Mouse (Mus musculus) midbrain, embryonic 11.5 days (tissue): ENCODE data around the gene Stk32c. TPM values are rescaled to one million over a fixed set of nuclear protein-coding genes. Genes with fewer than 3 reads are reported as not detected.

Experiments used
- ATAC-seq: fragments of 200-750 bp; cut with Nextera tagmentation; 2 replicates; pipeline ENCODE4 v1.8.0; 2017; ENCODE audit warnings: moderate TSS enrichment, moderate library complexity; ENCODE audit not compliant: low FRiP score
- DNase-seq: peaks from one replicate; pipeline ENCODE4 v3.0.0; 2015; ENCODE audit warnings: low spot score; ENCODE audit errors: missing footprints
- H3K27ac ChIP-seq: fragments of 300-500 bp; sonication (generic); 2 replicates; pipeline ENCODE4 v1.5.1; 2014; ENCODE audit warnings: low read depth, low read length
- H3K27me3 ChIP-seq: fragments of 300-500 bp; sonication (generic); 2 replicates; pipeline ENCODE4 v1.6.1; 2014; ENCODE audit warnings: mild to moderate bottlenecking, low read length, moderate library complexity, mixed read lengths; ENCODE audit not compliant: control insufficient read depth, insufficient read depth
- H3K36me3 ChIP-seq: fragments of 300-500 bp; sonication (generic); 2 replicates; pipeline ENCODE4 v1.6.1; 2014; ENCODE audit warnings: mild to moderate bottlenecking, low read length, moderate library complexity, mixed read lengths; ENCODE audit not compliant: control insufficient read depth, insufficient read depth
- H3K4me1 ChIP-seq: fragments of 300-500 bp; sonication (generic); 2 replicates; pipeline ENCODE4 v1.6.1; 2014; ENCODE audit warnings: low read length; ENCODE audit not compliant: control insufficient read depth, insufficient read depth
- H3K4me2 ChIP-seq: fragments of 300-500 bp; sonication (generic); 2 replicates; pipeline ENCODE4 v1.6.1; 2014; ENCODE audit warnings: mild to moderate bottlenecking, moderate library complexity
- H3K4me3 ChIP-seq: fragments of 300-500 bp; sonication (generic); 2 replicates; pipeline ENCODE4 v1.5.1; 2014; ENCODE audit warnings: low read depth, low read length
- H3K9ac ChIP-seq: fragments of 300-500 bp; sonication (generic); 2 replicates; pipeline ENCODE4 v1.6.1; 2014; ENCODE audit warnings: low read length
- H3K9me3 ChIP-seq: fragments of 300-500 bp; sonication (generic); 2 replicates; pipeline ENCODE4 v1.6.1; 2016; ENCODE audit warnings: low read length; ENCODE audit not compliant: control insufficient read depth
- WGBS: fragments of 180-500 bp; shearing (Covaris S2); extraction: QIAGEN DNeasy Blood & Tissue Kit; methylation state at CpG from one replicate; pipeline ENCODE4 v1.1.7; 2014; 5-methylcytosine and 5-hydroxymethylcytosine counted together
- polyA plus RNA-seq: library from polyadenylated mRNA; unstranded; fragments of >200 nt; fragmentation: Nextera tagmentation; extraction: Ambion mirVana; gene quantifications from 2 replicates; pipeline ENCODE4 v1.2.1, GENCODE M21; 2014

Stk32c gene
- polyA plus RNA-seq, 1 experiment from 2014 or later = 0.63 TPM

DNA sequence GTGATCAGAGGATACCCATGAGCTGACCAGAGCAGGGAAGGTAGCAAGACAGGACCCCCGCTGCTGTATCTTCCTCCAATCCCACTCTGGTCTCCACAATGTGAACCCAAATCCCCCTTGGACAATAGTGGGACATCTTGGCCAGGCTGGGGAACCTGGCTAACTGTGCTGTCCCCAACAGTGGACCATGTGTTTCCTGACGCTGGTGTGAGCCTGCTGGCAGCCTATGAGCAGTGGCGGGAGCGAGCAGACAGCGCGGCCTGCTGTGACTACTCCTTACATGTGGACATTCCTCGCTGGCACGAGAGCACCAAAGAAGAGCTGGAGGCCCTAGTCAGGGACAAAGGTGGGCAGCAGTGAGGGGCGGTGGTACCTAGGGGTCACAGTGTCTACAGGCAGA lies 121.4 kb downstream of the Stk32c start:
- ATAC-seq (no peak), DNase-seq (no peak)
- Histone ChIP-seq H3K9me3 (no peaks in the 10 kb centered on the region), H3K27me3 (no peaks in the 10 kb centered on the region), H3K4me3 (no peak overlapping the region), H3K36me3 (peaks cover 16% of the 10 kb centered on the region), H3K9ac (no peak overlapping the region), H3K27ac (no peak overlapping the region), H3K4me1 (peaks cover 11% of the 10 kb centered on the region), H3K4me2 (no peak overlapping the region)
- 92% methylated on average over 9 of the region's 9 CpGs for WGBS

DNA sequence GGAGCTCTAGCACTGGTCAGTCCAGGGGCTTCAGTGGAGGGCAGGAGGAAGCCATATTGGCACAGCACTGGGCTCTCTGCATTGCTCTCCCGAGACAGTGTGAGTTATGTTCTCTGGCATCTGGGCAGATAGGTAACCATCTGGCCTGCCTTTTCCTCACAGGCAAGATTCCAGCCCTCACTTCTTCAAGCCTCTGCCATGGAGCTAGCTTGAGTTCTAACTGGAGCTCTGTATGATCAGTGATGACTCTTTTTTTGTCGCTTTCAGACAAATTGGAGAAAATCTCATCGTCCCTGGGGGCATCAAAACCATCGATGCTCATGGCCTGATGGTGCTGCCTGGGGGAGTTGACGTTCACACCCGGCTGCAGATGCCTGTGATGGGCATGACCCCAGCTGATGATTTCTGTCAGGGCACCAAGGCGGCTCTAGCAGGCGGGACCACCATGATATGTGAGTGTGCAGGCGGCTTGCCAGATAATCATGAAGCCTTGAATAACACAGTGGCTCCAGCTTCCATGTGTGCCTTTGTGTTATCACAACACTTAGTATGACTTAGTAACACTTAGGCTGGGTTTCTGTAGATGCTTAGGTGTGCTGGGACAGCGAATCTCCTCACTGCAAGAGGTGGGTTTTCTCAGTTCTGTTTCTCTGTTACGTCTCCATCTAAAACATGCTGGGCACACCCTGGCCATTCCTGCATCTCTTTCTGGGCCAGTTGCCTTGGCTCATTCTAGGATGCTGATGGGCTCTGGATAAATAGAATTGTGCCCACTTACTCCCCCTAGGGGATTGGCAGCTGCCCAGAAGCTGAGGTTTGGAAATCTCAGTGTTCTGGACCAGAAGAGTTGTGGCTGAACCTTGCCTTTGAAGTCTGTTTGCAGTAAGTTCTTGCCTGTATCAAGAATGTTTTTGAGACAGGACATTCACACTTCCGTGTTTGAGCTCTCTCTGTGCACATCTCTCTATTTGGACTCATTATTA lies 122.9 kb downstream of the Stk32c start:
- Histone ChIP-seq H3K9ac (no peak overlapping the region), H3K27me3 (no peaks in the 10 kb centered on the region; the same call in 1 of the 2 replicates), H3K4me1 (peaks cover 11% of the 10 kb centered on the region), H3K36me3 (peaks cover 14% of the 10 kb centered on the region), H3K27ac (no peak overlapping the region), H3K9me3 (no peaks in the 10 kb centered on the region), H3K4me2 (no peak overlapping the region), H3K4me3 (no peak overlapping the region)
- ATAC-seq = no peak
- DNase-seq = no peak
- WGBS = 90% methylated on average over 12 of the region's 12 CpGs

DNA sequence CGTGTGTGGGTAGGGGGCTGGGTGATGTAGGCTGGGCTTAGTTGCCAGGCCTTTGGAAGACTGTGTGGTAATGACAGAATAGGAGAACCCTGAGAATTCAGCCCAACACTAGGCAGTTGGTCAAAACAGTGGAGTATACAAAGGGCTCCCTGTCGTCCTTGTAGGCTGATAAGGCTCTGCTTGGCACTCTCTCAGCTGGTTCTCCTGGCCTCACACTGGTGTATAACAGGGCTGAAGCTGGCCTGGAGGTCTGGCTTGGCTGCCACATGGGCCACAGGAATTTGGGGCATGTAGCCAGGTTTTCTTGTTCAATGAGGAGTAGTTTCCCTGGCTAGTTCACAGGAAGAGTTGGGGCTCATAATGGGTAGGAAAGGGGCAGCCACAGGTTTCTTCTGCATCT lies 125.3 kb downstream of the Stk32c start:
- Histone ChIP-seq H3K27ac (no peak overlapping the region), H3K36me3 (peaks cover 10% of the 10 kb centered on the region), H3K4me3 (peak overlapping the region; percentile 85; the same call in 1 of the 2 replicates), H3K9me3 (no peaks in the 10 kb centered on the region), H3K9ac (no peak overlapping the region), H3K4me2 (peak overlapping the region; percentile 52), H3K4me1 (peaks cover 11% of the 10 kb centered on the region), H3K27me3 (no peaks in the 10 kb centered on the region; the same call in 1 of the 2 replicates)
- ATAC-seq (no peak), DNase-seq (no peak)
- WGBS = 79% methylated on average over 2 of the region's 2 CpGs

DNA sequence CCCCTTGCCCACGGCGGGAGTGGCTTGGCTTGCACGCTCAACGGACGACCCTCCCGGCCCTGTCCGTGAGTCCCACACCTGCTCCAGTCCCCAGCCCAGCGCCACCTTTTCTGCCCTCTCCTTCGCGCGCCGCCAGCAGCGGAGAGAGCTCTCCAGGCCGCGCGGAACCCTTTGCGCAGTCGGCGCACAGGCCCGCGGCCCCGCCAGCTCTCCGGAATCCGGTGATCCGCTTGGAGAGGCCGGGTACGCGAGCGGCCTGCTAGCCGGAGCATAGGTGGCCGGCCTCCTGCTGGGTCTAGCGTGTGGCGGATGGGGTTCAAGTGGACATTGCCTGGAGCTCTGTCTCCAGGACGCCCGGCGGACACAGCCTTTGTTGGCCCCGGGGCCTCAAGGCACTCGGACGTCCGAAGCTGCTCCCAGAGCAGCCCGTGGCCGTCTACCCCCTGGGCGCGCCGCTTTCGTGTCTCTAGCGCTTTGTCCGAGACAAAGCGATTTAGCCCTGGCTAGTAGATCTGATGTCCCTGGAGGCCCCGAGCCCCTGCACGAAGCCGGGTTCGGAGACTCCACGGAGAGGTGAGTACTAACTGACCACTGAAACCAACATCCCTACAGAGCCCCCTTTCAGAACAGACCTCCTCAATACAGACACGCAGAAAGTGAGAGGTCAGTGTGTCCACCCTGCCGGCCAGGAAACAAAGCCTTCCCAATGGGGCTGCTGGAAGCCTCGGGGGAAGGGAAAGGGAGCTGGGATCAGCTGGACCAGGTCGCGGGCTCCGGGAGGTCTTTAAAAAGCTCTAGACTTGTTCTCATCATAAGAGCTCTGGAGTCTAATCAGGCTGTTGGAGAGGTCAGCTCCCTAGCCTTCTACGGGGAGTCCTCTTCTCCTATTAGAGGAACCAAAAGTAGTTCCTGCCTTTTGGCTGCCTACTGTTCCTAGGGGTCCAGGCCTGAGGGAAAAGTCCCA lies 126.6 kb downstream of the Stk32c start:
- H3K4me3 ChIP-seq = peak overlapping the region; percentile 85
- H3K27ac ChIP-seq = peak overlapping the region; percentile 62
- H3K4me2 ChIP-seq = peak overlapping the region; percentile 52
- H3K9ac ChIP-seq = peak overlapping the region; percentile 97
- no peaks in the 10 kb centered on the region for H3K9me3 ChIP-seq
- H3K27me3 ChIP-seq = no peaks in the 10 kb centered on the region; the same call in 1 of the 2 replicates
- H3K4me1 ChIP-seq = peaks cover 11% of the 10 kb centered on the region
- peaks cover 7% of the 10 kb centered on the region for H3K36me3 ChIP-seq
- DNase-seq (peak; percentile 95), ATAC-seq (peak; percentile 78)
- 2% methylated on average over 58 of the region's 61 CpGs for WGBS

DNA sequence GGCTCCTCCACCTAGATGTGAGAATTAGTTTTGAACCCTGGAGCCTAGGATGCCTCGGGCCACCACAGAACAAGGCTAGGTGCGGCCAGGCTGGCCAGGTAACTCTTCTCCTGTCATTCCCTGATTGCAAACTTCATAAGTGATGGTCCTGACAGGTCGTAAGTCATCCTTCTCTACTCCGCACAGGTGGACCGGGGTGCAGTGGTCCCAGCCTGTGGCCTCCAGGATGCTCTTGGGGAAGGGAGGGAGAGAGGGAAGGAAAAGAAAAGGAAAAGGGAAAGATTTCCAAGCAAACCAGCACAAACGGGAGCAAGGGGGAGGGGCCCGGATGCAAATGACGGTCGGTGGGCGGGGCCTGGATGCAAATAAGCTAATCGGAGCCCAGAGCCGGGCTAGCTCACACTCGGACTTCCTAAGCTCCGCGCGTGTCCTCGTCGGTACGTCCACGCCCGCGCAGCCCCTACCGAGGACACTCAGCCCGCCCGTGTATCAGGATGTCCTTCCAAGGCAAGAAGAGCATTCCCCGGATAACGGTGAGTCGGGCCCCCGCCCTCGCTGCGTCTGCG lies 127.4 kb downstream of the Stk32c start, which contains the start of gene Dpysl4:
TSS of gene Dpysl4 (plus strand) at position 373 of the 566 bp plus-strand sequence.
- peak within 1 kb of the TSS; percentile 52 for H3K4me2 ChIP-seq
- H3K9ac ChIP-seq = peak within 1 kb of the TSS; percentile 97
- WGBS = 6% methylated on average over 32 of the region's 32 CpGs
- DNase-seq (peak; percentile 98), ATAC-seq (peak; percentile 89)
- H3K36me3 ChIP-seq = no peaks in the 10 kb centered on the region; the same call in 1 of the 2 replicates
- peaks cover 11% of the 10 kb centered on the region for H3K4me1 ChIP-seq
- H3K27me3 ChIP-seq = no peaks in the 10 kb centered on the region; the same call in 1 of the 2 replicates
- H3K9me3 ChIP-seq = no peaks in the 10 kb centered on the region
- peak within 1 kb of the TSS; percentile 62 for H3K27ac ChIP-seq
- peak within 1 kb of the TSS; percentile 85 for H3K4me3 ChIP-seq

DNA sequence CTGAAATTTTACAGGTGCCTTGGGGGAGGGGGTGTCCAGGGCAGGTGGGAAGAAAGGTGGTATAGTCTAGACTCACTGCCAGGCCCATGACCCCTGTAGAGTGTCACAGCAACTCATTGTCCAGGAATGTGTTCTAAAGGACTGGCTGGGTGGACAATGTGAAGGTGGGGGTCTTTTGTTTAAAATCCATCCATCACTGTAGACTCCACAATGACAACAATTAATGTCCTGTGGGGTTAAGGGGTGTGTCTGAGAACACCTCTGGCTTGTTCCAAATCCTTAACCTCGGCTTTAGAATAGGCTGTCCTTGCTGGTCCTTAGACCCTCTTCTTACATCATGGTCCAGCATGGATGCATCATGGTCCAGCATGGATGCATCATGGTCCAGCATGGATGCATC lies 128.8 kb downstream of the Stk32c start:
- DNase-seq (no peak), ATAC-seq (no peak)
- H3K36me3 ChIP-seq = no peaks in the 10 kb centered on the region
- H3K9ac ChIP-seq = no peak overlapping the region
- H3K4me2 ChIP-seq = no peak overlapping the region
- H3K27ac ChIP-seq = no peak overlapping the region
- H3K9me3 ChIP-seq = no peaks in the 10 kb centered on the region
- peaks cover 11% of the 10 kb centered on the region for H3K4me1 ChIP-seq
- no peaks in the 10 kb centered on the region; the same call in 1 of the 2 replicates for H3K27me3 ChIP-seq
- 69% methylated on average over 1 of the region's 1 CpGs for WGBS
- H3K4me3 ChIP-seq = no peak overlapping the region

DNA sequence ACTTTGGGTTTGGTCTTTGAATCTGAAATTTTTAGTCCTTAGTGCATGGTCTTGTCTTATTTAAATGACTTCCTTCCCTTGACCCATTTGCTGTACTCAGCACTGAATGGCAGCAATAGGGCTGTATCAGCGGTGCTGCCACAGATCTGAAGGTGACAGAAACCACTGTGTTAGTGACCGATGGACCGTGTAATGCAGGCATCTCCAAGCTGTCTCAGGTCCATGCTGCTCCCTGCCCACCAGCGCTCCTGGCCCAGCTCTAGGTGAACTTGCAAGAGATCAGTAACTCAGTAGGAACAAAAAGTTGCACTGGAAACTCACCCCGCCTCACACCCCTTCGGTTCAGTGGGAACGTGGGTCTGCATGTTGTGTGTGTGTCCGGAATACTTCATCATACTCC lies 130.8 kb downstream of the Stk32c start:
- Histone ChIP-seq H3K27me3 (no peaks in the 10 kb centered on the region; the same call in 1 of the 2 replicates), H3K9me3 (no peaks in the 10 kb centered on the region), H3K4me3 (no peak overlapping the region), H3K9ac (no peak overlapping the region), H3K27ac (no peak overlapping the region), H3K4me2 (no peak overlapping the region), H3K36me3 (no peaks in the 10 kb centered on the region), H3K4me1 (peaks cover 6% of the 10 kb centered on the region)
- WGBS = 70% methylated on average over 8 of the region's 8 CpGs
- no peak for ATAC-seq
- DNase-seq = no peak

DNA sequence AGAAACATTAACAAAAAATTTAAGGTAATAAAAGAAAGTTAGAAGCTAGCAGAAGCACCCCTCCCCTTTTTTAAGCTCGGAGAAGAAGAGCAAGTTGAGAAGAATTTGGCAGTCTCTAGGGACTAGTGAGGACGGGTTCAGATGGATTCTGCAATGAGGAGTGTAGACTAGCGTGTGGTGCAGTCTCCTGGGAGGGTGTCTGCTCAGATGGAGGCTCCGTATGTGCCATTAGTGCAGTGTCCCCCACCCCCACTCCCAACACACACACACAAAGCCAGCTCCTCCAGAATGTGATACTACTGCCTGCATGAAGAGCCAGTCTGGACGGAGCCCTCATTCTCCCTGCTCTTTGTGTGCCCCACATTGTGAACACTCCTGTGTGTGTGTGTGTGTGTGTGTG lies 131.9 kb downstream of the Stk32c start:
- Histone ChIP-seq H3K9me3 (no peaks in the 10 kb centered on the region), H3K4me3 (no peak overlapping the region), H3K4me2 (no peak overlapping the region), H3K27ac (no peak overlapping the region), H3K27me3 (no peaks in the 10 kb centered on the region; the same call in 1 of the 2 replicates), H3K36me3 (no peaks in the 10 kb centered on the region), H3K9ac (no peak overlapping the region), H3K4me1 (peaks cover 8% of the 10 kb centered on the region; the same call in 1 of the 2 replicates)
- ATAC-seq (no peak), DNase-seq (no peak)
- 80% methylated on average over 5 of the region's 5 CpGs for WGBS
